14 mouse cellular contexts compared by ENCODE assay signal in genomic region chrX:121612061-121612460, GRCm38 (mm10).
"Had no signal": no experiment of that assay in that cellular context is flagged by ENCODE, and none has a peak within 500 bp of the region (broad histone marks: within the 10 kb centered on the region; RNA-seq: fewer than 3 reads in every experiment).

No protein-coding gene starts in this region.

- DNase-seq: lung, adult 18-20 months; lung, embryonic 14.5 days; lung, postnatal 10 days; lung, postnatal 4 days; midbrain, embryonic 14.5 days; retina, postnatal 1 day; right cerebral cortex, adult 18-20 months; right cerebral cortex, postnatal 25 days; right cerebral cortex, postnatal 4 days; spleen, adult 18-20 months; thymus, adult 18-20 months; thymus, postnatal 14 days; thymus, postnatal 36 days had no signal

- ATAC-seq: midbrain, embryonic 16.5 days had no signal
